Mouse (Mus musculus) B cell, adult (primary cell): ENCODE results near the gene Sytl2. TPM values are rescaled to one million over a fixed set of nuclear protein-coding genes. Genes with fewer than 3 reads are reported as not detected.

ENCODE experiments used
- total RNA-seq: library from RNA; stranded (reverse); gene quantifications from 4 replicates; pipeline ENCODE4 v1.2.4, GENCODE M21; 2023; ENCODE audit not compliant: inconsistent age

Sytl2 gene
- 0.67 to 2.4 TPM (median 1.5 TPM) in 4 replicates for total RNA-seq

DNA sequence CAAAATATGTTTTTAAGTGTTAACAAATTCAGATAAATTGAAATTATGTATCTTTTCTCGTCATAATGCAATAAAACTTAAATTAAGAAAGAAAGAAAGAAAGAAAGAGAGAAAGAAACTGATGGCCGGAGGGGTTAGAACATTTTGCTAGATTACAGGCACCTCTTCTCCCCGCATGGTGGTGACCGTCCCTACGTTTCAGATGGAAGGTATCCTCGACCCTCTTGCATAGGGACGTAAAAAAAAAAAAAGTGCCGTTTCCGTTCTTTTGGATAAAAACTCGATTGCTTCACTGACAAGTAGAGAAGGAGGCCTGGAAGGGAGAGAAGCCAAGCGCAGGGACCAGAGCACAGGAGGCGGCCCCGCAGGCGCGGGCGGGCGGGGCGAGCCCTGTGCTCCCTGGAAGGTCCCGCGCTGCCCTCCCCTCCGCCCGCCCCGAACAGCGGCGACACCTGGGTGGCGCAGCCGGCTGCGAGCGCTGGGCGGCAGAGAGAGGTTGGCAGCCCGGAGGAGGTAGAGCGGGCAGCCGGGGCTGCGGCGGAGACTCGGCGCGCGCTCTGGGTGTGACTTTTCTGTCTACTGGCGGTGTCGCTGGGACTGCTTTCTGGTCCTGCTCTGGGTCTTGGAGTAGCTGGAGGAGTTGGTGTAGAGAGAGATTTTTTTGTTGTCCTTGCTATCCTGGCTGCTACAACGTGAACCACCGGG lies at the start of gene Sytl2:
Gene Sytl2 (plus strand): TSS at position 311 of the 705 bp plus-strand sequence.

DNA sequence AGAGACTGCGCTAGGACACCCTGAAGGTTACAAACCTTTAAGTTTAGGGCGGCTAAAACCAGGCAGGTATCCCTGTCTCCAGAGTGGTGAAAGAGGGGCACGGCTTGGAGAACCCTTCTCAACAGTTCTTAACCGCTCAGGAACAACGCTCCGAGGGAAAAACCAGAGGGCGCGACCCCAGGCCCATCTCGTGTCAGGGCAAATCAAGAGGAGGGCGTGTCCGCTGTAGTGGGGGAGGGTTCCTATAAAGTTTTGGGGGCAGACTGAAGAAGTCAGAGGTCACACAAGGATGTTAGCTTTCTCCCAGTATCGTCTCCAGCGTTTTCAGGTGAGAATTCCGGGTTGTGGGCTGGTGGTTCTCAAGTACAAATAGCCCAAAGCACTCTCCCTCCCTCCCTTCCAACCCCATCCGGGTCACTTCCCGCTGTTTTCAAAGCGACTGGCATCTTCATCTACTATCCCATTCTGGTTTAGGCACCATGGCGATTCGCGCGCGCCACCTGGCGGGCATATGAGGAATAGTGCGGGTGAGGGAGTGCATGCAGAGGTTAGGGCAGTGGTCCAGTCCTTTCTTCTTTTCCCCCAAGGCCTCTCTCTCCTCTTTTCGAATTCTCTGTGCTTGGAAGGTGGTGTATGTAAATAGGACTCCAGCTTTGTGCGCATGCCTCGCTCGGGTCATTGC lies 36.6 kb upstream of the Sytl2 start, which contains the start of gene Ccdc83:
Gene Ccdc83 (minus strand): TSS at position 489 of the 682 bp plus-strand sequence.

DNA sequence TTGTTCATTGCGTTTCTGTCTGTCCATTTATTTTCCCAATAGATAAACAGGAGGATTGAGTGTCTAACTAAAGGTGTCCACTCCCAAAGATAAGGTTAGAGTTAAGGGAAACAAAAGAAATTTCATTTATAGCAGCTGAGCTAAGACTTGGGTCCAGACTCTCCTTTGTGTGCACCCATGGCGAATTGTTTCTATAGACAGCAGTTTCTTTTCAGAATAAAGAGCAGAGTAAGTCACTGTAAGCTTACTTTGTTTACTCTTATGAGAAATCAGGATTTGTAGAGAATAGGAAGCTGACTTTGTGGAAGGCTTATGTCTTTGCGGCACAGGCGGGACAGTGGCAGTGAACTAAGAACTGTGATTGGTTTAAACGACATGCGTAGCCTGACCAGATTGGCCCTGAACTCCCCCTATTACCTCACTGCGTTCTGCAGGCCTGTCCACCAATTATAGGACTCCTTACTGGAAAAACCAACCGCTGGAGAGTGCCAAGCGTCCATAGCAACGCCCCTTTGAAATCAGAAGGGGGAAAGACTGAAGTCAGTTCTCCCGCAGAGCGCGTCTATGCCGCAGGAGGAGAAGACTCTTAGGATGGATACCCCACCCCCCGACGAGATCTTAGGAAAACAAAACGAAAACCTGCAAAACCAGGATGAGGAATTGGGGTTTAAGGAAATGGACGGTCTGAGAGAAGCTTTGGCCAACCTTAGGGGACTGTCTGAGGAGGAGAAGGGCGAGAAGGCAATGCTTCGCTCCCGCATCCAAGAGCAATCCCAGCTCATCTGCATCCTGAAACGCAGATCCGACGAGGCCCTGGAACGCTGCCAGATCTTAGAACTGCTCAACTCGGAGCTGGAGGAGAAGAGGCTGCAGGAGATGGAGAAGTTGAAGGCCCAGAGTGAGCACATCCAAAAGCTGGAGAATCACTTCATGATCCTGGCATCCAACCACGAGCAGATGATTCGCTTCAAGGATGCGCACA lies 124.3 kb downstream of the Sytl2 start, which contains the start of gene Ccdc89:
Gene Ccdc89 (plus strand): TSS at position 558 of the 982 bp plus-strand sequence.

DNA sequence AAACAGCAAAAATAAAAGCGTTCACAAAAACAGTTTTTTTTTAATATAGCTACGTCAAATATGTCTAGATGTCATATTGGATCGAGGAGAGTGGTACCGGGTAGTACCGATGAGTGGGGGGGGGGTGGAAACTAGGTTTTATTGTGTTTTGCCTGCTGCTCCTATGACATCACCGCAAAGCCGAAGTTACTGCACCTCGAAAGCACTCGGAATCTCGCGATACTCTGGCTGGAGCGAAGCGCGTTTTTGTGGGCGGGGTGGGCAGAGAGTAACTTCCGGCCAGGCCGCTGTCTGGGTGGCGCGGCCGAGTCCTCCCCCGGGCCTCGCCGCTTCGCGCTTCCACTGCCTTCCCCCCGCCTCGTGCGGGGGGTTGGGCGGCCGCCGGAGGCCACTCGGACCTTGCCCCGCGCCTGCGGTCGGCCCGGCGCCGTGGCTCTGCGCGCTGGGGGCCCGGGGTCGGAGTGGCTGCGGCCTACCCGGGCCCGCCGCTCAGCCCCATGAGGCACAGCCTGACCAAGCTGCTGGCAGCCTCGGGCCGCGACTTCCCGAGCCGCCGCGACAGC lies 140.5 kb downstream of the Sytl2 start, which contains the start of gene Crebzf:
Gene Crebzf (plus strand): TSS at position 212 of the 563 bp plus-strand sequence.

GRCm38 (mm10) chr7:90456845-90457468 lies 154.9 kb downstream of the Sytl2 start, which contains the start of gene Tmem126a:
Gene Tmem126a (minus strand): TSS chr7:90457229.

Other genes with a start within 250 kb of the Sytl2 start
- gene Picalm, start 172.0 kb upstream of the Sytl2 start, total RNA-seq, result 177 to 204 TPM (median 193 TPM) in 4 replicates
- not detected in 4 replicates for gene Ccdc83, start 36.5 kb upstream of the Sytl2 start, total RNA-seq
- gene Ccdc89, start 124.3 kb downstream of the Sytl2 start, total RNA-seq, result not detected in 4 replicates
- 112 to 134 TPM (median 120 TPM) in 4 replicates for gene Crebzf, start 140.5 kb downstream of the Sytl2 start, total RNA-seq
- 25.5 to 36.0 TPM (median 31.4 TPM) in 4 replicates for gene Tmem126a, start 155.0 kb downstream of the Sytl2 start, total RNA-seq
- gene Tmem126b, start 173.7 kb downstream of the Sytl2 start, total RNA-seq, result 5.3 to 6.9 TPM (median 5.8 TPM) in 4 replicates
- gene Dlg2, start 174.4 kb downstream of the Sytl2 start, total RNA-seq, result 0.29 to 0.63 TPM (median 0.51 TPM) in 3 of 4 replicates, not detected in the other